Mouse (Mus musculus) neural tube, embryonic 15.5 days (tissue): ENCODE data around the gene Gimap7. TPM values are rescaled to one million over a fixed set of nuclear protein-coding genes. Genes with fewer than 3 reads are reported as not detected.

Experiments
- polyA plus RNA-seq: library from polyadenylated mRNA; unstranded; fragments of >200 nt; fragmentation: Nextera tagmentation; extraction: Ambion mirVana; gene quantifications from 2 replicates; pipeline ENCODE4 v1.2.1, GENCODE M21; 2015

Gene Gimap7
- polyA plus RNA-seq, 1 experiment from 2014 or later: not detected

Other genes with a start within 250 kb of the Gimap7 start
- 295 and 349 TPM in 2 replicates for gene Atp6v0e2, start 181.0 kb upstream of the Gimap7 start, polyA plus RNA-seq
- 21.6 and 24.0 TPM in 2 replicates for gene Lrrc61, start 163.8 kb upstream of the Gimap7 start, polyA plus RNA-seq
- 11.5 and 16.7 TPM in 2 replicates for gene Rarres2, start 145.8 kb upstream of the Gimap7 start, polyA plus RNA-seq
- not detected in 2 replicates for gene Gm45021, start 129.0 kb upstream of the Gimap7 start, polyA plus RNA-seq
- gene Repin1, start 124.7 kb upstream of the Gimap7 start, polyA plus RNA-seq: 41.0 and 43.7 TPM in 2 replicates
- not detected in 2 replicates for gene Gm44965, start 124.7 kb upstream of the Gimap7 start, polyA plus RNA-seq
- gene Zfp775, start 116.6 kb upstream of the Gimap7 start, polyA plus RNA-seq: 12.8 and 13.0 TPM in 2 replicates
- 30.5 and 31.4 TPM in 2 replicates for gene AI854703, start 91.9 kb upstream of the Gimap7 start, polyA plus RNA-seq
- 0.73 and 1.4 TPM in 2 replicates for gene Gimap8, start 71.4 kb upstream of the Gimap7 start, polyA plus RNA-seq
- 1.9 and 11.8 TPM in 2 replicates for gene Gimap9, start 42.5 kb upstream of the Gimap7 start, polyA plus RNA-seq
- 1.4 and 4.9 TPM in 2 replicates for gene Gimap4, start 34.1 kb upstream of the Gimap7 start, polyA plus RNA-seq
- 8.1 and 16.7 TPM in 2 replicates for gene Gimap6, start 10.4 kb upstream of the Gimap7 start, polyA plus RNA-seq
- gene Gm28053, start within 50 bp of the Gimap7 start, polyA plus RNA-seq: 1.9 TPM in 1 of 2 replicates, not detected in the other
- gene Gimap1, start 20.4 kb downstream of the Gimap7 start, polyA plus RNA-seq: 6.6 and 19.6 TPM in 2 replicates
- 1.7 and 4.5 TPM in 2 replicates for gene Gimap5, start 27.6 kb downstream of the Gimap7 start, polyA plus RNA-seq
- gene Gimap3, start 52.2 kb downstream of the Gimap7 start, polyA plus RNA-seq: not detected in 2 replicates
- 26.4 and 57.2 TPM in 2 replicates for gene Tmem176a, start 122.3 kb downstream of the Gimap7 start, polyA plus RNA-seq
- gene Tmem176b, start 122.9 kb downstream of the Gimap7 start, polyA plus RNA-seq: 133 and 182 TPM in 2 replicates
- gene Aoc1, start 154.3 kb downstream of the Gimap7 start, polyA plus RNA-seq: 0.73 TPM in 1 of 2 replicates, not detected in the other
- not detected in 2 replicates for gene 1600015I10Rik, start 211.3 kb downstream of the Gimap7 start, polyA plus RNA-seq